Mouse (Mus musculus): ENCODE measurements around the gene Adam23.
"Not testable (repeated sequence)": the region's sequence is repeated elsewhere in the genome, so short reads cannot be mapped to it uniquely, and the experiment has no call there.

Gene Adam23

DNA sequence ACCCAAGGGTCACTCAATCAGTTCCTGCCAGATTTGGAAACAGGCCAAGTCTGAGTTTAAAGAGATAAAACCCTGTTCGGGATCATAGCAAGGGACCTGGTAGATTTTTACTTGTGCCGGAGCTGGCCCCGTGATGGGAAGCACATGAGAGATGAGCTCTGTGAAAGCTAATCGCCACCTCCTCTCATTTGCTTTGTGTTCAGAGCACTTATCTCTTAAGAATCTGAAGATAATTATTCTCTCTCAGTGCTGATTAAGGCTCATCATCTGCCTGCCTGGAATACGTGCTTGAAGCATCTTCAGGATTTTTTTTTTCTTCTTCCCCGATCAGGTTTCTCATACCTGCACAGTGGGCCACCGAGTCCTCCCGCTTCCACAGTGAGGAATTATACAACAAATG lies 133.5 kb downstream of the Adam23 start:
- DNase-seq (ENCODE audit: low spot score in 2 of 2) = no peak

GRCm38 (mm10) chr1:63586869-63587268 lies 141.2 kb downstream of the Adam23 start:
- no peak for DNase-seq (ENCODE audit: low spot score in 2 of 2)

- no peak for DNase-seq (ENCODE audit: low spot score in 2 of 2)
Observed at GRCm38 (mm10) chr1:63603870-63604500, 158.3 kb downstream of the Adam23 start.

DNA sequence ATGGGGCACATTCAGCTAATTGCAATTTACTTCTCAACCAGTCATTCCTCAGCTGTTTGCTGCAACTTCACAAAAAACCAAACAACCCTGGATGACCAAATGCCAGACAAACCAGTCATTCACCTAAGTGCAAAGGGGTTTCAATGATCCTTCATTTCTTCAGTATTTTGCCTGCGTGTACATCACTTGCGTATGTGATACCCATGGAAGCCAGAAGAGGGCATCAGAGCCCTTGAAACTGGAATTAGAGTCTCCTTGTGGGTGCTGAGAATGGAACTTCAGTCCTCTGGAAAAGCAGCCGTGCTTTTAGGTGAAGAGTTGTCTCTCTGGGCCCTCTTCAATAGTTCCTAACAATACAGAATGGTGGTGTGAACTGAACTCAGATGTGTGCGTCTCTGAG lies 163.9 kb downstream of the Adam23 start:
- DNase-seq (ENCODE audit: low spot score in 2 of 2) = no peak

- no peak for DNase-seq (ENCODE audit: low spot score in 2 of 2)
Observed at GRCm38 (mm10) chr1:63614594-63614993, 168.9 kb downstream of the Adam23 start.

DNA sequence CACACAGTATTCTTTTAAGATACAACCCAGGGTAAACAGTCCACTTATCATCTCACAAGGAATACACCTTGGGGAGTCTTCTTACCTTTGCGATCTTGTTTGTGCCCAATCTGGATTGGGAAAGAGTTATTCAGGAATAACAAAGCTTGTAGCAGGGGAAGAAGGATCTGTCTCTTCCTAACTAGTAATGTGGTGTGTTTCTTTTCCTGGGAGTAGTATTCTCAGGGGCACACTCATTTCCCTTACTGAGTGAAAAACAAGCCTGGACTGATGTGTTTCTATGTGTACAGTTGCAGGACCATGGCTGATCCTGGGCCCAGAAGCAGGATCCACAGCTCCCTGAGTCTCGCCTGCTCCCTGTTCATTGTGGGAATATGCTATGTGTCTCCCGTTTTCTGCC lies 170.0 kb downstream of the Adam23 start, which contains the start of gene Gm39653:
Gm39653 (plus strand) TSS at position 301 of the 400 bp plus-strand sequence.
- no peak for DNase-seq (ENCODE audit: low spot score in 2 of 2)

GRCm38 (mm10) chr1:63628211-63628610 lies 182.5 kb downstream of the Adam23 start:
- no peak for DNase-seq (ENCODE audit: low spot score in 2 of 2)

GRCm38 (mm10) chr1:63630390-63630789 lies 184.7 kb downstream of the Adam23 start:
- DNase-seq (ENCODE audit: low spot score in 2 of 2) = not testable (repeated sequence)

- no peak for DNase-seq (ENCODE audit: low spot score in 2 of 2)
Observed at GRCm38 (mm10) chr1:63639921-63640320, 194.2 kb downstream of the Adam23 start.
